Mouse (Mus musculus) ovary, adult 18-20 months (tissue): ENCODE results near the gene Nav3.
"Not testable (repeated sequence)": the region's sequence is repeated elsewhere in the genome, so short reads cannot be mapped to it uniquely, and the experiment has no call there.

Experiments used
- DNase-seq: peaks from one replicate; pipeline ENCODE4 v3.0.0; 2022; ENCODE audit warnings: low spot score, mixed read lengths

Gene Nav3

DNA sequence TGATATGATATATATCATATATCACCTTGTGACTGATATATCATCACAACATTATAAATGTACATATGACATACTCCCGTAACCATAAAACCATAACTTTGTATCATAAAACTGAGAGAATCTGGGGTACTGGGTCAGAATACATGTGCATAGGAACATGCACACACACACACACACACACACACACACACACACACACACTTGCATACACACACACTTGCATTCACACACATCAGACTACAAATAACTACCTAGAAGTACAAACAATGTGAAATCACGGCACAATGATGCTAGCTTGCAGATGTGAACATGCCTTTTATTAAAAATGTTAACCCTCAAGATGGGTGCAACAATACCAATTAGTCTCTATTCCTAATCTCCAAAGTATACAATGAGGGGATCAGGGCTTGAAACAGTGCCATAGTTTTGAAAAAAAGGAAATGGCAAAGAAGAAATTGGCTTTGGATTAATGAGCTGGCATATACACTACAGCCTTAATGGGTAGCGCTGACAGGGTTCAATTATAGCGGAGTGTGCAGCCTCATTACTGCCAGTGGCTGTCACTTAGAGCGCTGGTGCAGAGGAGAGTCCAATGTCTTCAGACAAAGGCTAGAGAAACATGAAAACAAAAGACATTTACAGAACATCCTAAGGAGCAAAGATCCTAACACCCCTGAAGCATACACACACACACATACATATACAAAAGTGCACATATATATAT is 72.3 kb downstream of the Nav3 start:
- not testable (repeated sequence) for DNase-seq

DNA sequence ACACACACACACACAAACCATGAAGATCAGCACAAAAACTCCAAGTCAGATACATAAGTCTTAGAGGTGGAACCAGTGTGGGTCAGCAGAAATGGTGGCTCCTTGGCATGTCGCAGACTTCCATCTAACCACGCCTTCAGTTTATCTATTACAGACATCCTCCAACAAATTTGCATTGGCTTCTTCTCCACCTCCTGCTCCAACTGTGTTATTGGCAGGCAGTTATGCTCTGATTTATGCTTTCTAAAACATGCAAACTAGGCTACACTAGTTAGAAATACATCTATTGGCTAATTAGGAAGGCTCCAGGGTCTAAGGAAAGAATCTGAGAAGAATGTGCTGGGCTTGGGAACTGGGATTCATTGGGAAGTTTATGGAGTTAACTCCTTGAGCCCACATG is 75.2 kb downstream of the Nav3 start:
- DNase-seq, result no peak

DNA sequence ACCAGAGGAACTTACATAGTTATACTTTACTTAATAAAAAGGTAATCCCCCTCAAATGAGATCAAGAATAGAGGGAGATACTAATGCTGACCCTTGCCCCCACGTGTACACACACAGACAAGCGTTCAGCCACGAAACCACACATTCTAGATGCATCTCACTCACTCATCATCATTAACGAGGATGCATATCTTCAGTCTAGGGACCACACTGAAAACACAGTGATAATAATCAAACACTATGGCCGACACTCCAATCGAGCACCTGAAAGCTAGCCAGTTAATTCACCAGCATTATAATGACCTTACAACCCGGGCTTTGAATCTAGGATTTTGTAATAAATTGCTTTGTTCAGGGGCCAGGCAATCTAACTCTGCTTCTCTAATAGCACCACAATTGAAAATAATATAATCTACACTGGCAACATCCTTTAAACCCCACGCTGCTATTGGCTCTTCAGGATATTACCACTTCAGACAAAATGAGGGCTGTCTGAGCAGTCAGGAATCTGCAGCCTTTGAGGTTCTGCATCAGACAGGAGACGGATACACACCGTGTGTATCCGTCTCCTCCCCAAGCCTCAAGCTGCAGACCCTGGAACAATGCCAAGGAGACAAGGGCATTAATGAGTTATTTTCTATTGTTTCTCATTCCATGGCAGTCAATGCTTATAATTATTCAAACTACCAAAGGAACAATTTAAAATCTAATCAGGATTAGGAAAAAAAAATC is 83.1 kb downstream of the Nav3 start:
- DNase-seq, result no peak

DNA sequence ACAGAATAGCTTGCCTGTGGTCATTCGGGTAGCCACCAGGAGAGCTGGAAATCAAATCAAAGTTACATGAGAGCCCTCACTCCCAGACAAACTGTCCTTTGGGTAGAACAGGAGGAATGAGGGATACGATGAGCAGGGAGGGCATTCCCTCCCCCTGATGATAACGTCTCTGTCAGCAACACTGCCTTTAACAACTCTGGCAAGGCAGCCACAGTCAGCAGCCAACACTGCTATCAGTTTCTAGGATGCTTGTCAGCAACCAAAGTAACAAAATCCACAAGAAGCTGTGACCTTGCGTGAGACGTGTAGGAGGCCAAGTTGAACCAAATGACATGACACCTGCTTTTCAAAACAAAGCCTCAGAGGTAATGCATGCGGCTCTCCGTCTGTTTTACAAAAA is 103.9 kb downstream of the Nav3 start:
- no peak for DNase-seq

DNA sequence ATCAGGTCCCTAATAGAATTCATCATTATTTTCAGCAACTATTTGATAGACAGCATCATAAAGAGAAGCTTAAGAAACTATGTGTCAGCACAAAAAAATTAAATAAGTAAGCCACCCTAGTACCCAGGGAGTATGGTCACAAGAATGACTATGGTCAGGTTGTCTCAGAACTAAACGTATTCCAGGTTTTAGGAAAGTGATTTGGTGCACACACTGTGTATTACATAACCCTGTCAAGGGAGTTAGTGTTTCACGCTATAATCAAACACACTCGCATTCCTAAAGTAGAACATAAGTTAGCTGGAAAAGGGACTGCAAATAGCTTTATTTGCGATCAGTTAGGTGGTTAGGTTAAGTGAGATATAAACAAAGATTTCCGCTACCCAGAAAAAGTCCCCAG is 126.0 kb downstream of the Nav3 start:
- DNase-seq, result no peak

DNA sequence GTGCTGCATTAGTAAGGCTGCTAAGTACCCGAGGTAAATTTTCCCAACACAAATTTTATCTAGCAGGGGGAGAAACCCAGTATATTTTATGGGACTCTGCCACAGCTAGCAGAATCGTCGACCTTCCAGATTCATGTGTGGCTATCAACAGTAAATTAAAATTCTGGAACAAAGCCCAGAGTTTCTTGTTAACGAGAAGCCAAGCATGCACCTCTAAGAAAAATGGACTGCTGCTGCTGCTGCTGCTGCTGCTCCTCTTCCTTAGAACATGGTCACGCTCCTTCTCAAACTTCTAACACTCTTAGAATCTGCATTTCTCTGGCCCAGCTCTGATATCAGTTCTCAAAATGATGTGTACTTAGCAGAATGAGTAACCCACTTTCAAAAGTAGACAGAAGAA is 126.4 kb downstream of the Nav3 start:
- no peak for DNase-seq

DNA sequence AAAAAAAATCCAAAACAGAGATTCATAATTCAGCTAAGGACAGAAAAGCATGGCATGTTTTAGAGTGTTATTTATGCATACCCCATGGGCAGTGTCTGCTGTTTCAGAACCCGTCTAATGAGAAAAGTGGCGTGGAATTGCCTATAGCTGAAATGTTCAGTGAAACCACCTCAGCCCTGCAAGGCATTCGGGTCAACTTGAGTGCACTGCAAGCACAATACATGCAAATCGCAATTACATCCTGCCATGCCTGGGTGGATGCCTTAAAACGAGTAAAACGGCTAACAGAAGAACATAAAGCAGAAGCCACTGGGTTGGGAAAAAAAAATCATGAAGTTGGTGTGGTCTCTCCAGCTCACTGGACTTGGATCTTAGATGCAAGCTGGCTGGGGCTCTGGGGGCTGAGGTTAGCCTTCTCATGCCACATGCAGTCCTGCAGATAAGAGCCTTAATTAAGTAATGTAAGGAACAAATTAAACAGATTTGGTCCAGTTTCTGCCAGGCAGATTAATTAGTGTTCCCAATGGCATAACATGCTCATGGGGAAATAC is 133.8 kb downstream of the Nav3 start:
- no peak for DNase-seq

DNA sequence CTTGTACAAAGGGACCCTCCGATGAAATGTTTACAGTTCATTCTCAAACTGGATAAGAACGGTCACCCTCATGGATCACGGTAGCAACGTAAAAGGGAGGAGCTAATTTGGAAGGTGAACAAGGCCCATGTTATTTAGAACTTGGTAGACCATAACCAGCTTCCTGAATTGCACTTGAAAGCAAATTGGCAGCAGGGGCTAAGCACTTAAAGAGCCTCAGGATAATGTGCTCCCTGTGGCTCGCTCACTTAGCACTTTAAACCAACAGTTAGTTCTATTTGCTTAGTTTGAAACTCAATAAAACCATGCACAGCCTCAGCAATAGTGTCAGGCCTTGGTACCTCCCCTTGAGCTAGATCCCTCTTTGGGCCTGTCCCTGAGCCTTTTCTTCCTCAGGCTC is 138.7 kb downstream of the Nav3 start:
- no peak for DNase-seq

DNA sequence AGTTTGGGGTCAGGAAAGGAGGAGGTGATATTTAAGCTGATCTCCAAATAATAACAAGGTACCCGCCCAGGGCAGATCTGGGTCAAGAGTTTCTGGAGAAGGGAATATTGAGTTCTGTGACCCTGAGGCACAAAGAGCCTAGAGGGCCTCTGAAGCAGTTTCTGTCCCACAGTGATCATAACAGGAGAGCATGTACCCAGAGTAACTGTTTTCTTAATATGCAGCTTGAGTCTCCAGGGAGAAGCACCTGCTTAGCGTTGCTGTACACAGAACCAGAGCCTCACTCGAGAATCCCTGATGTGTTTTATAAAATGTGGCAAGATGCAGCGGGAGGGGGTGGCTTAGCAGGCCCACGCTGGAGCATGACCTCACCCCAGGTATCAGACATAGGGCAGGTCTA is 141.5 kb downstream of the Nav3 start:
- no peak for DNase-seq

DNA sequence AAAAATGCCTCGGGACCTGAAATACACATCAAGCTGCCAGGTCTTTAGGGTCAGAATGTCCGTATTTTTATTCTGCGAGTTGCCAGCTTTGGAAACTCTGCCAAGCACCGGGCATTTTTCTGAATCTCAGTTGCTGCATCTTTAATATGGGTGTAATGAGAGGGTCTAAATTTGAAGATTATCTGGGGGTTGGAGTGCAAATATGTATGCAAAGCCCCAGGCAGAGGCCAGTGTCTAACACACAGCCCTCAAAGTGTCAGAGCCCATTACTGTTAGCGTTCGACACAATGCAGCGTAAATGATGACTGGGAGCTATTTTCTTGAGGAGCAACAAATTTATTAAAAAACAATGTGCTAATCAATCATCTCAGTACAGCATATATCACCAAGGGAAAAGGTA is 142.0 kb downstream of the Nav3 start:
- no peak for DNase-seq

DNA sequence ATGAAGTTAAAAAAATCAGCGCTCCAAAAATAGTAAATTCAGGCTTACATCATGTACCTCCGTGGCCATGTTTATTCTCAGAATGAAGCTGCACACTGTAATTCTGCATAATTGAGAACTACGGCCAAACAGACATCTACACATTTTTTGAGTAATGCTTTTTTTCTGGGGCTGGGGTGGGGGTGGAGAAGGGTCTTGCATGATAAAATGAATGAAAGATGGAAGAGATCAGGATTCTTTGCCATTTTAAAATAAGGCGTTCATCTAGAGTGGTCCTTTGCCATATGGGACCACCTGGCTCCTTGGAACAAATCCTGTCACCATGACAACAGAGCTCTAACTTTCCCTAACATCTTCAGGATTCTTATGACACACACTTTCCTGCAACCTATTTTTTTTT is 146.5 kb downstream of the Nav3 start:
- DNase-seq, result no peak

DNA sequence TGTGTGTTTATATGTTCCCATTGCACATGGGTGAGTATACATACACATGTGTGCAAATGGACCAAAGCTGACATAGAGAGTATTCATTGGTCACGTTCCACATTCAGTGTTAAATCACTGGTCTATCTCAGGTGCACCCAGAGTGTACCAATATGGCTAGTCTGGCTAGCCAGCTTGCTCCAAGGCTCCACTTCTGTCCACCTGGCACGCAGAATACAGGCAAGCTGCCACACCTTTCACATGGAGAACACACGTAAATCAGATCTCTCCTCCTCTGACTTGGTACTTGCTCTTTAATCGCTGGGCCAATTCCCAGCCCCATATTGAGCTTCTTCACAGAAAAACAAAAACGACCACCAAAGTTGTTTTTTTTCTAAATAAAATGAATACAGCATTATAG is 150.4 kb downstream of the Nav3 start:
- DNase-seq, result no peak

DNA sequence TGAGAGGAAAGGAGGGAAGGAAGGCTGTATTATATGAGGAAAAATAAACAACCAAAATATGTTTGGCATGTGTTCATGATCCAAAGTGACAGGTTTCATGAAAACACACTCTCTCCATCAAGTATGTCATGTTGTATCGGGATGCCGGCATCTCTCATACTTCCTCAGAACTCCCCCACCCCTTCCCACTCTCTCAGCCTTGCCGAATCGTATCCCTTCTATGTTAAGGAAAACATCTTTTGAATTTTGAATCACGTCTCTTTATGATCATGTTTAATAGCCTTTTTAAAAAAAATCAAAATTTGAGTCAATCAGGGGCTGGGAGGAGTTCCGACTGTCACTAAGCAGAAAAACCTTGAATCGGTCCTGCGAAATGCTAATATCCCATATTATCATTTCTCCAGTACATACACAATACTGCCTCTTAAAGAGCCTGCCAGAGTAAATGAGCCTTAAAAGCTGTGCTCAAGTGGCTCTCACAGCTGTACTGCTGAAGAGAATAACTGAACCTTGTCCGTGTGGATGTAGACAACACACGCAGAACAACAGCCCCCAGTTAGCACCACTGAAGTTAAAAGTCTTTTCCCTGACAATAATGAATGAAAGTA is 165.9 kb downstream of the Nav3 start:
- DNase-seq, result no peak

DNA sequence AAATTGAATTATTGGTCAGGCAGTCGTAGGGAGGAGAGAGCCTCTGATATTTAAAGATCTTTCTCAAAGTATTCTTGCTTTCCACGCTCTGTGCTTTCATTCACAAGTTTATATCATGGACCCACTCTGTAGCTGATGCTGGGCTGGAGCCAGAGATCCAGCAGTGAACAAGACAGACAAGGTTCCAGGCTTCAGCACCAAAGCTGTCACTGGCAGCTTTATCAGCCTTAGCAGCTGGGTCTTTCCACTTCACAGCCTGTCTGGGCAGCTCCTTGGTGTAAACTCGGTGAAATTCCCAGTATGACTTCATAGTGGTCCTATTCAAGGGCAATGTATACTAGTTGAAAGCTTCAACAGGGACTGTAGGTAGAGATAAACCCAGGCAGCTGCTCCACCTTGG is 172.1 kb downstream of the Nav3 start:
- no peak for DNase-seq

DNA sequence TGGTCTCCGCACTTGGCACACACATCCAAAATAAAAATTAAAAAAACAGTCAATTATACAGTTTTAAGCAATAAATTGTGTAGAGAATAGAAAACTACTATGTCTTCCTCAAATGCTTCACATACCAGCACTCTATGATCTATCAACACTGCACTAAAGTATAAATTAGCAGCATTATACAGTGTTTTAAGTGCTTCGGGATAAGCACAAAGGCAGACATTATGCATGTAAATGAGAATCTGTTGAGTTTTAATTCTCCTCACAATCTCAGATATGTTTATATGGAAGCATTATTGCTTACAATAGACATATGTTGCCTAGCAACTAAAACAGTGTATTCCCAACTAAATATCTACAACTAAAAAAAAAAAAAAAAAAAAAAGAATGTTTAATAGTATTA is 183.2 kb downstream of the Nav3 start:
- DNase-seq, result no peak

DNA sequence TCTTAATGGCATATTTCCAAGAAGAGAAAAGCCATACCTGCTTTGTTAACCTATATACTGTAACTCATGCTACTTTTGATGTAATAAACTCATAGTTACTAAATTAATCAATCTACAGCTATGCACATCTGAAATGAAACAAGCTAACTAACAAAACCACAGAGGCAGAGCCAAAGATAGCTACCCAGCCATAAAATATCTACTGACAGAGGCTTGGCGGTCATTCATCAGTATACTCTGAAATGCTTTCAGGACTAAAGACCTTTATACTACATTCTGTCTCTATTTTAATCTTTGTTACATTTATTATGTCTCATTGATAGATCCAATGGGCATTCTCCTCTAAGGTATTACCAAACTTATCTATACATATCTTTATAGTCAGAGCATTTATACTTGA is 185.4 kb downstream of the Nav3 start:
- DNase-seq, result no peak

DNA sequence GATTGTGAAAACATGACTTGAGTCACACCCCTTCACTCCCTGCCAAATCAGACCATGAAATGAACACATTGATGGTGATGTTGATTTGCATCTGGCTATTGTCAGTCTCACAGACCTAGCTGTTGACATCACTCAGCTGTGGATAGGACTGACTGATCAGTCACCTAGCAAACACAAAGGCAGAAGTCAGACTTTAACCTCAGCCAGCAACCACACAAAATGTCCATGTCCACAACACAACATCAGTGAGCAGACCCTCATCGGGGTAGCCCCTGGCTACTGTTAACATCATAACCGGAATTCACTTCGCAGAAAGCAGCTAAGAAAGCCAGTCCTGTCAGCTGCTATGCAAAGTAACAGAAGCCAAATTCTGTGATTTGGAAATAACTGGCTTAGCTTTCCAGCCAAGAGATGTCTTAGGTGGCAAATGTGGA is 213.9 kb downstream of the Nav3 start:
- no peak for DNase-seq

DNA sequence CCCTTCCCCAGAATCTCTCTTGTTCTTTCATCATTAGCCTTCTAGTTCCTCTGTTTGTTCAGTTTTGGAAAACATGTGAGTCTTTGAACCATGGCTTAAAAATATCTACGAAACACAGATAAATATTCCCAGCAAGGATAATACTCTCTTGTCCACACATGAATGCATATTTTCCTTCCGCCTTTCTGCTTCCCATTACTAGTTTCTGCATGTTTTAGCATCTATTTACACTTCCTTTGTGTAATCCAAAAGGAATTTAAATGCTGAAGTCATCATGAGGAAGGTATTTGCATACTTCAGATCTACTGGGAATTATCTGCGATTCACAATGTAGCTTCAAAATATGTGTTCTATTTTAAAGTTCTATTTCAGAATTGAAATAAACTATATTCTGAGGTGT is 215.3 kb downstream of the Nav3 start:
- DNase-seq, result no peak

DNA sequence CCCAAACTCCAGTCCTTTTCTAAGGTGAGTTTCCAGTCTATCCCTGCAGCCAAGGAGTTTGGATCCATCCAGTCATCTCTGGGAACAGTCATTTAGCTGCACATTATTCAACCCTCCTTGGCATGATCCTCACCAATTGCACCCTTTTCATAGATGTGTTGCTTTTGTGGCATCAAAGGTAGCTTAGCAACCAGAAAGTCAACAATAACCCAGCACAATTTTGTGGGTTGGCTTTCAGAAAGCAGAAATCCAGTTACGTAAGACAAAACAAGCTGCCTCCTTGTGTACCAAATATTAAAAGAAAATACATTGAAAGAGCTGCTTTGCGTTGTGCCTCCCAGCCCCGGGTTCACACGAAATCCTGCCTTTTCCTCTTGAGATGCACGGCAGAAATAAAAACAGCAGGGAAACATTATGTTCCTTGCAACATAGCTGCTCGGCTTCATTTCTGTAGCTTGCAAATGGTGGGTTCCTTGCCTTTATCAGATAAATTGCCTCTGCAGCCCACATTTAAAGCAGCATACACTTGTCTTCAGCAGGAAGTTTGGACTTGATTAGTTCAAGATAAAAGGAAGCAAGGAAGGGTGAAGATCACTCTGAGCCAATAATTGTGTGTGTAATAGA is 222.6 kb downstream of the Nav3 start:
- DNase-seq, result no peak

DNA sequence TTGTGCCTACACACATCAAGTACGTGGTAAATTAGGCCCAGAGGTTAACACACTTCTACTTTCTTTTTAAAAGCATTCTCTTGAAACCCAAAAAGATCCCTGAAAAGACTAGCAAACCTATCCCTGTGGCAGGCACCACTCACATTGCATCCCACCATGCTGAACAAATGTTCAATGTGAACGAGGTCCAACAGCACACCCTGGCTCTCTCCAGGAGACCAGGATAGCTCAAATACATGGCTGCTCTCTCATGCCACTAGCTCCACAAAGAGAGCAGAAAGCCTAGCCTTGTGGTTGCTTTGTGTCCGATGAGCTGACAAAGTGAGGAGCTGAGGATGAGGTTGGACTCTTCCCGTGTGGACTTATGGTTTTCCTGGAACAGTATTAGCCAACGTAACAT is 249.6 kb downstream of the Nav3 start:
- no peak for DNase-seq

DNA sequence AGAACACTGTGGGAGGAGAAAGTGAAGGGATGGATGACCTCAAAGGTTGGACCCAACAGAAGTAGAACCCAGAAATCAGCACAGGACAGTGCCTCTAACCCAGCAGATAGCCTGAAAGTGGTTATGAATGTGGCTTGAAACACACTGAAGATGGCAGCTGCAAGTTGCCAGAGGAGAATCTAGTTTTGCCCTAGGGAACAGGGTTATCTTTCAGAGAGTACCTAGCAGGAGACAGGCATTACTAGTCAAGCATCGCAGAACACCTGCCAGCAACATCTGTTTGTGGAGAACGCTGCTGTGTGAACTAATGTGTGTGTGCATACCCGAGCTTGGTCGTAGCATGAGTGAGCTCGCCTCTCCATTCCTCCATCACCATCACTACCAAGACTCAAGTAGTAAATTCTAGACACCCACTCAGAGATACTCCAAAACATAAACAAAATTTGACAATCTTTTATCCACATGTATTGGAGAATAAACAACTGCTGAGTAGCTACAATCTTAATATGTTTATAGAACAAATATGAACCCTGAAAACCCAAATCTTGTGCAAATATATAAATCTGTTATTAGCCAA is 251.8 kb downstream of the Nav3 start:
- no peak for DNase-seq

DNA sequence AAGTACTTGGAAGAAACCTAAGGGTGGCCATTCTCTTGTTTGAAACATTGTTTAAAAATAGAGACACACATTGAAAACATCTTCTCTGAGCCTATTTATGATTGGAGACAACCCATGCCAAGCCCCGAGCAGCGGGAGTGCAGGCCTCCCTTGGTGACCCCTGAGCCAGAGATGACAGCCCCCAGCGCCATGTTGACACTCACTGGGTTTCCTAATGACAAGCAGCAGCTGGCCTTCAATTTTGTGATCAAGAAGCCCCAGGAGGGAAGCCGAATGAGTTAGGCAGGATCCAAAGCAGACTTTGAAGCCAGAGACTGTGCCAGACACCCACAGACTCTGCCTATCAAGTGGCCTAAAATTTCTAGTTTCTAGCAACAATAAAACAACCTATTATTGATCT is 263.1 kb downstream of the Nav3 start:
- DNase-seq, result no peak
